Mouse (Mus musculus) heart, postnatal 25 days (tissue): Measurements from ENCODE around the gene Nck2. TPM values are rescaled to one million over a fixed set of nuclear protein-coding genes. Genes with fewer than 3 reads are reported as not detected.

Source experiments
- DNase-seq: peaks from one replicate; pipeline ENCODE4 v3.0.0; 2022; ENCODE audit warnings: low spot score
- intact Hi-C: fragments of 180-260 bp; cut with DNase I; formaldehyde crosslinking; loops from one replicate; pipeline ENCODE4 v1.15.1; 2025
- total RNA-seq, 2 experiments: library from RNA; stranded (reverse); gene quantifications; 2 replicates each; pipeline ENCODE4 v1.2.3; 2021

Nck2 gene
- total RNA-seq, 2 experiments from 2014 or later: 14.3 to 15.4 TPM

DNA sequence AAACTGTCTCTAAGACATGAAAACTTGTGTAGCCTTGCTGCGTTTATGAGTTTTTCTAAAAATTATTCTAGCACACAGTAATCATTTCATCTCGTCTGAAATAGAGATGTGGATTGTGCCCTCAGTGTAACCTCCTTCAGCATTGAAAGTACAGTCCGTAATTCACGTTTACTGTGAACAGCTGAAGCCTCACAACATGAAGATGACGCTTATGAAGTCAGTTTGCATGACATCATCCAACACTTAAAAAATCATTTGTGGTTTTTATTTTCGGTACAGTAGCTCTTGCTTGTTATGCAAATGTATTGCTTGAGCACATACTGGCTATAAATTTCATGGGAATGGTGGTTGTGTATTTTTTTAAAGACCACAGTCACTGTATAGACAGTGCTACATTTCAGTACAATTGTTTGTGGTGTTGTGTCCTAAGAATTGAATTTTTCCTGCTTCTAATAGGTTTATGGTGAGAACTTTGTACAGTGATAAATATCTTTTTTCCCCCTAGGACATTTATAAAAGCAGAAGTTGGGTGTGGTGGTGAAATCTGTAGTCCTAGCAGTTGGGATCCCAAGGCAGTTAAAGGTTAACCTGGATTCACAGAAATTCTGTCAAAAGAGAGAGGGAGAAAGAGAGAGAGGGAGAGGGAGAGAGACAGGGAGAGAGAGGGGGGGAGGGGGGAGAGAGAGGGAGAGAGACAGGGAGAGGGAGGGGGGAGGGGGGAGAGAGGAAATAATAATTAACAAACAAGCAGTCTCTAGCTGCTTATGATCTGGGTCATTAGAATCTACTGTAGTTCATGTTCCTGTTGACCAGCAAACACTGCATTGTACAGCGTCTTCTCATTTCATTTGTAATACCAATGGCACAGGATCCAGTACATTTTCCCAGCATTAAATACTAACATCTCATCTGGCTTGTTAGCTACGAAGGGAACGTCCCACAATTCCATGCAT, 14.2 kb upstream of the Nck2 start:
- intact Hi-C loops: no loop called here
- no peak for DNase-seq

- no peak for DNase-seq
- intact Hi-C loops: no loop called here
These were observed 10.5 kb upstream of the Nck2 start for GRCm38 (mm10) chr1:43433853-43434252.

- no peak for DNase-seq
- intact Hi-C loops: no loop called here
These were observed 7.8 kb upstream of the Nck2 start for GRCm38 (mm10) chr1:43436554-43436953.

DNA sequence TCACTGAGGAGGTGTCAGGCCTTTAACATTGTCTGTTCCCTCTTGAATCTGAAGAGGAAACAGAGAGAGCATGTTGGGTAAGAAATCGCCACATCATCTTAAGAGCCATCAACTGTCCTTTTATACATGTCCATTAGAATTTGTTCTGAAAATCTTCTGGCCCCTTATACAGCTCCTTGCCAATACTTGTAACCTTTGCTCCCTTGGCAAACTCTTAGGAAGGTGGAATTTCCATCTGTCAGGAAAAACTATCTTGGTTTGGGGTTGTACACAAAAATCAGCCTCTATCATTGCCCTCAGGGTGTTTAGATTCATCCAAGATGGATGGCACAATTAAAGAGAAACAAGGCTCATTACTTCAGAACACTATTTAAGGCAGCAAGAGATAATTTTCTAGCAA, 5.1 kb upstream of the Nck2 start:
- DNase-seq: no peak
- intact Hi-C loops: no loop called here

DNA sequence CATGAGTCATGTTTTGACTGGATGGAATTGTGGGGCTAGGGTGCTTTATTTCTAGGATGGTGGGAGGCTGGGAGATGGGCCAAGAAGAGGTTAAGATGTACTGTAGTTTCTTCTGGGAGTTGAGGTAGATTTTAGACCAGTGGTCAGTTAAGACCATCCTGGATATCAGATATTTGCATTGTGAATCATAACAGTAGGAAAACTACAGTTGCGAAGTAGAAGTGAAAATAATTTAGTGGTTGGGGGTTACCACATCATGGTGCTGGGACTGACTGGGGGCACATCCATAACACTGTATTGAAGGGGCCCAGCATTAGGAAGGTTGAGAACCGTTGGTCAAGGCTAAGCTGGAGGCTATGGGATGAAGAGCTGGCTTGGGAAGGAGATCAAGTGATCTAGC, 1.8 kb upstream of the Nck2 start:
- intact Hi-C loops: loop anchor here (10.0 kb wide), 1 partner anchor 338 kb away; no protein-coding TSS in a partner anchor
- no peak for DNase-seq

- intact Hi-C loops: loop anchor here (1.0 to 10.0 kb wide), 3 partner anchors 108 to 341 kb away; no protein-coding TSS in a partner anchor
- DNase-seq: peak; percentile 73
These were observed 1.1 kb downstream of the Nck2 start for GRCm38 (mm10) chr1:43445170-43446088.

DNA sequence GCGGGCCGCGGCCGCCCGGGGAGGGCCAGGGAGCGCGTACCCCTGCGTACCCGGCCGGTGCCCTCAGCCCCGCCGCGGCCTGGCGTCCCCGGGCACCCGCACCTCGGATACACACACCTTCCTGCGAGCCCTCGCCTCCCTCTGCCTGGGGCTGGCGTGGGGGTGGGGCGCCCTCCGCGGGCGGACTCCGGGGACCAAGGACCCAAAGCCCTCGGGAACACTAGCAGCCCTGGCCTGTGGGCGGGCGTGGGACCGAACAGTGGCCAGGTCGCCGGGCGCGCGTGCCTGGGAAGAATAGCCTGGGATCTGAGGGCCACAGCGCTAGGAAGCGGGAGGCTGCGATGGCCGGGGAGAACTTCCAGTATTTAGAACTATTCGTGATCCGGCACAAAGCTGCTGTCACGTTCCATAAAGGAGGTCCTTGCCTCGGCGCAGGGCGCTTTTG, 1.7 kb downstream of the Nck2 start:
- intact Hi-C loops: loop anchor here (2.0 to 10.0 kb wide), 2 partner anchors 147 to 341 kb away; no protein-coding TSS in a partner anchor
- DNase-seq: peak; percentile 26

DNA sequence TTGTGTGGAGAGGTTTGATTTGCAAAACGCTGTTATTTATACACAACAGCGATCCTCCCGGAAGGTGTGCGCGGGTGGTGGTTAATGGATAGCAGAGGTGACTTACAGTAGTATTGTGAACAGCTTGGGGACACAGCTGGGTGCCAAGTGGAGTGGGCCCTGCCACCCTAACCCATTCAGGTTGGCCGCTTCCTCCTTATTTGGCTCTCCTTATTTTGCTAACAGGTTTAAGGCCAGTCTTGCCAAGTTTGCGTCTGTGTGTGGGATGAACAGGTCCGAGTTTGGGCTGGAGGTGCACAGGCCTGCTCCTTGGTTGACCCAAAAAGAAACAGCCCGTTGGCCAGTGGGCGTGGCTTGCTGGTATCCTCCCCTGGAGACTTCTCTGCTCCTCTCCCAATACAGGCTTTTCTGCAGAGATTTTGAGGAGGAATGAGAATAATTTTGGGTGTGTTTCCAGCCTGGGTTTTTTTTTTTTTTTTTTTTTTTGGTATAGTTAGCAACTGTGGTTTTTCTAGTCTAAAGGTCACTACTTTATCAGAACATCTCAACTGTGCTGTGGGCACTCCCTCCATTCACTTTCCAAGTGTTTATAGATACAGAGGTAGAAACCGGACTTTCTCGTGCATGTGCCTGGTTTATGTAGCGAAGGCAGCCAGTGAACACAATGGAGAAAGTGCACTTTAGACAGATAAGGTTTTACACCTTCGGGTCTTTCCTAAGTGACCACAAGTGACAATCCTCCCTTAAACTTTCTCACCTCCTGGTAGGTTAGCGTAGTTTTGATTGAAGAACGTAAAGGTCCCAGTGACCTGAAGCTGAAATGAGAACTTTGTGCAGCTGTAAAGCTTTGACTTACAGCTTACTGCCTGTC, 2.6 kb downstream of the Nck2 start:
- DNase-seq: peak; percentile 27
- intact Hi-C loops: loop anchor here (2.0 to 10.0 kb wide), 2 partner anchors 148 to 342 kb away; no protein-coding TSS in a partner anchor

DNA sequence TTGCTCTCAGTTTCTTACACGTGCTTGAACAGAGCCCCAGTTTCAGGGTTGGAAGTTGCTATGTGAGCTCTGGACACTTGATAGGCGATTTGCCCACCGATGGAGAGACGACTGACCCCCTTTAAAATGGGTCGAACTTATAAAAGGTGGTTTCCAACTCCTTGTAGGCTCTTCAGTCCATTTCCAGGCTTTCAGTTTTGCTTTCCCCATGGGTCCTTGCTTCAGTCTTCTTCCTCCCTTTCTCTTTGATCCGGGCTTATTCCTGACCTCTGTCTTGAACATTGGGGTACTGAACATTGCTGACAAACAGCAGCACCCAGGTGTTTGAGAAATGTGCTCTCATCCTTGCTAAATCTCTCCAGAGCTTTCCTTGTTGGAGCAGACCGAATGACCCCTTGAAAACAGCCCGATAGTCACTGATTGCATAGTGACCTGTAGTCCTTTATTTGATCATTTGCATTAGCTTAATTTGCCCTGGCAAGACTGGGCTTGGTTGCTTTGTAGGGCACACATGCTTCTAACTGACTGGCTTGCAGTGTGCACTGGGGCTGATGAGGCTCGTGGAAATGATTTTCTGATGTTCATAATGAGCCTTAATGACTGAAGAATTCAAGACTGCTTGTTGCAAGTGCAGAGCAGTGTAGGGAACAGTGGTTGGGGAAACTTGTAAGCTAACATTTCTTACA, 3.4 kb downstream of the Nck2 start:
- DNase-seq: no peak
- intact Hi-C loops: loop anchor here (2.0 to 10.0 kb wide), 2 partner anchors 149 to 343 kb away; no protein-coding TSS in a partner anchor

DNA sequence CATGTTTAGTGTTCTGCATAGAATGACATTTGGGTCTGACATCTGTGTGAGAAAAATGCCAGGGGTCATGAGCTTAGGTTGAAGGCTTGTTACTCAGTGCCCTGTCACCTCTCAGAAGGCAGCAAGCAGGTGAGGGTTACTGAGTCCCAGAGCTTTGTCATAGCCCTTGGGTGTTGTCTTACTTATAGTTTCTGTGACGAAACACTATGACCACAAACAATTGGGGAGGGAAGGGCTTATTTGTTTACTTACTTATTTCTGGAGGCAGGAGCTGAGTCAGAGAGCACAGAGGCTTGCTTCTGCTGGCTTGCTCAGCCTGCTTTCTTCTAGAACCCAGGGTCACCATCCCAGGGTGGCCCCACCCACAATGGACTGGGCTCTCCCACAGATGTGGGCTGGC, 6.4 kb downstream of the Nck2 start:
- DNase-seq: no peak
- intact Hi-C loops: no loop called here

GRCm38 (mm10) chr1:43453683-43454082, 9.3 kb downstream of the Nck2 start:
- intact Hi-C loops: no loop called here
- no peak for DNase-seq

DNA sequence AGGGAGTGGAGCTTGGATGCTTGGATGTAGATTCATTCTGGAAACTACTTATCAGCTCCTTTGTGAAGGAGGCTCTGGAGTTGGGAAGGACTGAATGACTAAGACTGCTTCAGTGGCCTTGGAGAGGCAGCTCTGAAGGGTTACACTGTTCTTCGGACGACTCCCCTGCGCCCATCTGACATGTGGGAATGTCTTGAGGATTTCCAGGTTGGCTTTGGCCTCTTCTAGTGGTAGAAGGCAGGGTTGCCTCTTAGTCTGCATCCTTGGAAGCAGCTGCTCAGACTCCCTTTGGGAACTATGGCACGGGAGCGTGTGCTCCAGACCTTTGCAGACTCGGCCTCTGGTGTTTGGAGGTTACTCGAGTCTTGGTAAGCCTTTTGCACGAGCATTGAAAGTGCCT, 10.4 kb downstream of the Nck2 start:
- no peak for DNase-seq
- intact Hi-C loops: no loop called here

GRCm38 (mm10) chr1:43455196-43455595, 10.8 kb downstream of the Nck2 start:
- no peak for DNase-seq
- intact Hi-C loops: no loop called here

GRCm38 (mm10) chr1:43457012-43457766, 12.8 kb downstream of the Nck2 start:
- intact Hi-C loops: no loop called here
- DNase-seq: no peak

DNA sequence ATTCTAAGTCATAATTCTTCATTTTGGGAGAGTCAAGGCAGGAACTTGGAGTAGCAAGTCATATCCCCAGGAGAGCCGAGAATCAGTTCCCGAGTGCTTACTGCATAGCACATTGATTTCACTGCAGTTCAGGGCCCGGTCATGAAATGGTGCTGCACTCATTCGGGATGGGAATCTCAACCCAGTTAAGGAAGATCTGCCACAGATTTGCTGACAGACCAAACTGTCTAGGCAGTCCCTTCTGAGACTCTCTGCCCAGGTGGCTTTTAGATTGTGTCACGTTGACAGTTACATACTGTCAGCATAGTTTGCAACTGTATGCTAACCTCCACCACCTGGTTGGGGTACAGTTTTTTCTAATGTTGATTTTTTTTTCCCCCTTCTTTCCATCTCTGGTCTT, 16.1 kb downstream of the Nck2 start:
- intact Hi-C loops: no loop called here
- no peak for DNase-seq

DNA sequence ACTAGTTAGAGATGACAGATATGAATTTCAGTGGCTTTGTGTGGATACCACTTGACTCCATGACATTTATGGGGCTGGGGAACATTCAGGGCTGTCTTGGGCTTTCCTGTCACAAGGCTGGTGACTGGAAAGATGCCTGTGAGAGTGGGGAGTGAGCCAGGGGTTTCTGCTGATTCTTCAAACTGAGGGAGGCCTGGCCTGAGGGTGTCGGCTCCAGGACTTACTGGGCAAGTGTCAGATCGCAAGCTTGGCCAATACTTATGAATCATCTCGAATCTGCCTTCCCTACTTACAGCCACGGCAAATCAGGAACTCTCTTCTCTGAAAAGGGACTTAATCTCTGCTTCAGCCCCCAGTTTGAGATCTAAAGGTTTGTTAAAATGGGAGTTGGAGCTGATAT, 18.3 kb downstream of the Nck2 start:
- intact Hi-C loops: no loop called here
- no peak for DNase-seq

DNA sequence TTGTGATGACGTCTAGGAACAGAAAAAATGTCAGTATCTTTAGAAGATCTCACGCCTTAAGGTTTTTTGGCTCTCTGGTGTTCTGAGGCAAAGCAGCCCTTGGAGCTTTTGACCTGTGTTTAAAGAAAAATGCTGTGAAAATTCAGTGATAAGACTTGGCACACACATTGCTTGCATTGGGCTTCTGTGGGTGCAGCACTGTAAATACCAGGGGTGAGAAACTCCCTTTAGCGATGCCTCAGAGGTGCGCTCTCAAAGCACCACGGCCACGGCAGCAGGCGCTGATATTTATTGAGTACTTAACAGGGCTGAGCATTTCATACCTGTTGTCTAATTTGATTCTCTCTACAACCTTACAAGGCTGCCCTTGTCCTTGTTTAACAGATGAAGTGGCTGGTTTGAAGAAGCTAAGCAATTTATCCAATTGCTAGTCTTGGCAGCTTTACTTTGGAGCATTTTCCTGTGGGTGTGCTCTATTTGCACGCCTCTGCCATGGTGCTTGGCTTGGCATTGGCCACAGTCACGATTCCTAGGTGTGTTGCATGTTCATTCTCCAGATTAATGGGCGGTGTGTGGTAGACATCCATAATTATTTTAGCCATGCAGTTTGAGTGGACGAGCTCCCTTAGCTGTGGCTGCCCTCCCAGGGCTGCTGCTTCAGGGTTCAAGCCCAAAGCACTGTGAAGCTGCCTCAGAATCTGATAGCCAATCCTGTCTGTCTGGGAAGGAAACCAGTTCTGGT, 19.7 kb downstream of the Nck2 start:
- DNase-seq: no peak
- intact Hi-C loops: no loop called here
